Mouse (Mus musculus) ES-E14 (cell line): ENCODE data around the gene Macf1.

ENCODE experiments used
- HCFC1 ChIP-seq: IDR thresholded peaks from 2 replicates; pipeline ENCODE4 v1.6.1; 2012; ENCODE audit warnings: low read length, inconsistent platforms, borderline replicate concordance; ENCODE audit not compliant: insufficient read depth
- MAFK ChIP-seq: IDR thresholded peaks from 2 replicates; pipeline ENCODE4 v1.6.1; 2014; ENCODE audit warnings: mild to moderate bottlenecking, low read depth, low read length, inconsistent platforms; ENCODE audit not compliant: insufficient read depth
- ZC3H11A ChIP-seq: IDR thresholded peaks from 2 replicates; pipeline ENCODE4 v1.6.1; 2012; ENCODE audit warnings: low read depth, mild to moderate bottlenecking, inconsistent platforms, low read length, borderline replicate concordance

DNA sequence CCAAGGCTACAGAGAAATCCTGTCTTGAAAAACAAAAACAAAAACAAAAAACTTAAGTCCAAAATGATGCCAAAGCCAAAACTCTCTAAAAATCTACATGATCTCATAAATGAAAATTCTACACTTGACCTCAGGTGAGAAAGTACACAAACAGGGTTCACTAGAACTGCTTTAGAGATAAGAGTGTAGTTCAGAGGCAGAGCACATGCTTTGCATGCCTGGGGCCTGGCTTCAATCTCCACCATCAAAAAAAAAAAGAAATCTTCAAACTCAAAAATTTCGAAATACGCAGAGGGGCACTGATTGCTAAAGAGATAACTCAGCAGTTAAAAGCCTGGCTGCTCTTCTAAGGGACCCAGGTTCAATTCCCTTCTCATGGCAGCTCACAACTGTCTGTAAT, 37.1 kb downstream of the Macf1 start:
- TF ChIP-seq ZC3H11A: no peak
- TF ChIP-seq MAFK: no peak
- TF ChIP-seq HCFC1: no peak
